Mouse (Mus musculus) adrenal gland, postnatal 14 days (tissue): ENCODE results near the gene Foxa2. TPM values are rescaled to one million over a fixed set of nuclear protein-coding genes. Genes with fewer than 3 reads are reported as not detected.

ENCODE experiments used
- DNase-seq: peaks from one replicate; pipeline ENCODE4 v3.0.0; 2021; ENCODE audit warnings: mixed read lengths
- long read RNA-seq, 2 experiments: library from polyadenylated mRNA; stranded (forward); transcript quantifications; one replicate each; pipeline ENCODE4 v2.0.0; 2021
- total RNA-seq: library from RNA; stranded (reverse); gene quantifications from 2 replicates; pipeline ENCODE4 v1.2.3, GENCODE M21; 2021

The Foxa2 gene
- 6.6 TPM in 1 of 2 replicates, not detected in the other for total RNA-seq
- long read RNA-seq, experiment 1: 0 reads
- long read RNA-seq, experiment 2, partial matches to known transcripts: 0 of 5 reads
- long read RNA-seq, experiment 2, other reads (novel, unspliced or antisense): 3 of 5 reads

GRCm38 (mm10) chr2:148046799-148047165, at the start of gene Foxa2:
Gene Foxa2, minus strand, starts transcription at chr2:148046969.
- no peak for DNase-seq

GRCm38 (mm10) chr2:148092089-148092488, 45.3 kb upstream of the Foxa2 start:
- DNase-seq: no peak

- DNase-seq: no peak
Measured at GRCm38 (mm10) chr2:148091657-148092056, 44.9 kb upstream of the Foxa2 start.

- DNase-seq: no peak
Measured at GRCm38 (mm10) chr2:148090071-148090470, 43.3 kb upstream of the Foxa2 start.

- DNase-seq: no peak
Measured at GRCm38 (mm10) chr2:148085529-148085928, 38.8 kb upstream of the Foxa2 start.

GRCm38 (mm10) chr2:148085126-148085525, 38.4 kb upstream of the Foxa2 start:
- DNase-seq: no peak

GRCm38 (mm10) chr2:148082283-148082682, 35.5 kb upstream of the Foxa2 start:
- peak; percentile 62 for DNase-seq

GRCm38 (mm10) chr2:148060705-148061104, 13.9 kb upstream of the Foxa2 start:
- DNase-seq: no peak

GRCm38 (mm10) chr2:148053411-148053810, 6.6 kb upstream of the Foxa2 start:
- DNase-seq: no peak

GRCm38 (mm10) chr2:148048484-148049129, 1.8 kb upstream of the Foxa2 start:
- peak; percentile 88 for DNase-seq

- DNase-seq: no peak
Measured at GRCm38 (mm10) chr2:148047611-148048010, 842 bp upstream of the Foxa2 start.

- no peak for DNase-seq
Measured at GRCm38 (mm10) chr2:148045937-148046798, 601 bp downstream of the Foxa2 start.

- DNase-seq: no peak
Measured at GRCm38 (mm10) chr2:148045543-148045936, 1.2 kb downstream of the Foxa2 start.

GRCm38 (mm10) chr2:148044877-148045539, 1.8 kb downstream of the Foxa2 start:
- DNase-seq: no peak

- DNase-seq: no peak
Measured at GRCm38 (mm10) chr2:148043976-148044876, 2.5 kb downstream of the Foxa2 start.

- DNase-seq: no peak
Measured at GRCm38 (mm10) chr2:148043271-148043975, 3.3 kb downstream of the Foxa2 start.

GRCm38 (mm10) chr2:148042126-148042640, 4.6 kb downstream of the Foxa2 start:
- DNase-seq: no peak

- no peak for DNase-seq
Measured at GRCm38 (mm10) chr2:148041381-148041780, 5.4 kb downstream of the Foxa2 start.

GRCm38 (mm10) chr2:148040236-148041121, 6.3 kb downstream of the Foxa2 start:
- no peak for DNase-seq
